Mouse (Mus musculus) CD8-positive naive resting alpha-beta T cell, adult 57 days (primary cell): ENCODE results near the gene Gm42791. TPM values are rescaled to one million over a fixed set of nuclear protein-coding genes. Genes with fewer than 3 reads are reported as not detected.

Experiments
- total RNA-seq: library from RNA; stranded (reverse); gene quantifications from one replicate; pipeline ENCODE4 v1.2.4, GENCODE M21; 2023

The Gm42791 gene
- total RNA-seq: 3.3 TPM

DNA sequence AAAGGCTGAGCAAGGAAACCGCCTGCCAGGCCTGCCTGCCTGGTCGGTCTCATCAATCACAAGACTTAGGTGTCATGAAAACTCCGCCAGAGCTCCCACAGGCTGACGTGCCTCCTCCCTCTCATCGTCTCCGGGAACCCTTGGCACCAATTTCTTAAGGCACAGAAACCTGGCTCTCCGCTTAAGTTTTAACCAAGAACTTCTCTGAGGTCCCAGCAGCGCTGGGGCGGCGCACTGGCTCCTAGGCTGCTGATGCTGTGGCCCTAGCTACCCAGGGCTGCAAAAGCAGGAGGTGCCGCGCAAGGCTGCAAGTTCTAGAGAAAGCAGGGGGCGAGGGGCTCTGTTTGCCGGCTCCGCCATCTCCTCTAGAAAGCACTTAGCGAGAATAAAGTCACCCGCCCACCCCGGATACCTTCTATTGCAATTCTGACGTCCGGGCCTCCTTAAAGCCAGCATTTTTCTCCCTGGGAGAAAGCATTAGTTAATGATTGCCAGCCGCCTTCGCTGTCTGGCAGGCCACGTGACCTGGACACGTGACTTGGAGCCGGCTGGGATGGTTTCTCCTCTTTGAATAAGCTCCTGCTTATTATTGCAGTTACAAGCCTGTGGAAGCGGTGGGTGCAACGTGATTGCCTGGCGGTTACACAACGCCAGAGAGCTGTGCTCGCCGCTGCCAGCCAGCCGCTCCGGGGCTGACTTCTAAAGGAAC lies at the start of gene Gm42791:
Gm42791 (minus strand) TSS at position 442 of the 709 bp plus-strand sequence.

GRCm38 (mm10) chr5:148929116-148929449 lies 65.9 kb downstream of the Gm42791 start, which contains the start of gene Katnal1:
Katnal1 (minus strand) TSS chr5:148929320.

Other genes starting within 250 kb of the Gm42791 start
- 2.7 TPM for gene Katnal1, start 65.8 kb downstream of the Gm42791 start, total RNA-seq
- gene Uspl1, start 189.2 kb upstream of the Gm42791 start, total RNA-seq: 94.1 TPM
- 283 TPM for gene Hmgb1, start 189.3 kb upstream of the Gm42791 start, total RNA-seq